Mouse (Mus musculus) activated CD4-positive, CD25-positive, alpha-beta regulatory T cell, adult 4 months (primary cell): Measurements from ENCODE around the gene Tmbim4. TPM values are rescaled to one million over a fixed set of nuclear protein-coding genes. Genes with fewer than 3 reads are reported as not detected.
A peak's percentile ranks its signal among the peaks of the same experiment; 100 is the strongest.

Experiments used
- ATAC-seq: one replicate; pipeline ENCODE4 v1.8.0; 2017
- polyA plus RNA-seq, 2 experiments: library from polyadenylated mRNA; unstranded; fragments of 100-300 nt; shearing (Covaris generic); gene quantifications; one replicate each; pipeline ENCODE4 v1.2.1; 2017

The Tmbim4 gene
- 100 to 1,000 TPM; 120 to 133 TPM for polyA plus RNA-seq

DNA sequence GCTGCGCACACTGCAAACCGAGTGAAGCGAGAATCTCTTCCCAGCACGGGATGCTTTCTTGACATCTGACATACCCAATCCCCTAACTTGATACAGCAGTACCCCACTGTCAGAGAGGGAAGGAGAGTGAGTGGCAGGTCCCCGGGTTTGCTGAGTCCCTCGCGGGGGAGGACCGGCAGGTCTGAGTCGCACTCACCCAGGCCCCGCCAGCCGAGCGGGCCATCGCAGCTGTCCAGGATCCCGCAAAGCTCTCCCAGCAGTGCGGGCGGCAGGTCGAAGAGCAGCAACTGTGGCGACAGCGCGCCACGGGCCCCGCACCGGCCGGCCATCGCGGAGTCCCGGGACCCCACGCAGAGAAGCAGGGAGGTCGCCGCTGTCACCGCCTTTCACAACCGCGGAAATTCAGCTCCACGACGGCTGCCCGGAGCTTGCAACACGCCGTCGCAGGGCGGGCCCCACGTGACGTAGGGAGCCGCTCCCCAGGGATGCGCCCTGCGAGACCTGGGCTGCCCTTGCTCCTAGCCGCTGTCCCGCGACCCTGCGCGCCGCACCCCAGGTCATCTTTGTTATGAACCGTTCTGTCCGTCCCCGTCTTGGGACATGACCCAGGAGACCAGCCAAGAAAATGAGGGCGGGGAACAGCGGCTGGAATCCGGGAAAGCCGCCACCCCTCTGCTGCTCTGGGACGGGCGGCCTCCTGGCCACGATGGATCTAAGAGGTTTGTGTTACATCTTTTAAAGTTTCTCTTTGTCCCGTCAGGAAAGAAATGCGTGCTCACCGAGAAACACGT is at the start of gene Tmbim4:
TSS of gene Tmbim4 (plus strand) at position 460 of the 791 bp plus-strand sequence.
- ATAC-seq = peak; percentile 43

GRCm38 (mm10) chr10:120151672-120152071 is 49.7 kb upstream of the Tmbim4 start:
- no peak for ATAC-seq

- no peak for ATAC-seq
Measured at GRCm38 (mm10) chr10:120153911-120154310, 47.5 kb upstream of the Tmbim4 start.

DNA sequence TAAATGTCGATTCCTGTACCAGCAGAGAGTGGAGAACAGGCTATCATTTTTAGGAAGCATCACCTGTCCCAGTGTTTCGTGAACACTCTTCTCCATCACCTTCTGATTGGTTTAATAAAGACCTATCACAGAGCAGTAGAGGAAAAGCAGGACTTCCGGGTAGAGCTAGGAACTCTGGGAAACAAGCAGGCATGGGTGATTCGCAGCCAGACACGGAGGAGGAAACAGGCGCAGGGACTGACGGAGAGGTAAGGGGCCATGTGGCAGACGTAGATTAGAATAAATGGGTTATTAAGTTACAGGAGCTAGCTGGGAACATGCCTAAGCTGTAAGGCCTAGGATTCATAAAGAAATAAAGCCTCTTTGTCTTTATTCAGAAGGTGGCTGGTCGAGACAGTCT is 40.9 kb upstream of the Tmbim4 start:
- ATAC-seq = no peak

DNA sequence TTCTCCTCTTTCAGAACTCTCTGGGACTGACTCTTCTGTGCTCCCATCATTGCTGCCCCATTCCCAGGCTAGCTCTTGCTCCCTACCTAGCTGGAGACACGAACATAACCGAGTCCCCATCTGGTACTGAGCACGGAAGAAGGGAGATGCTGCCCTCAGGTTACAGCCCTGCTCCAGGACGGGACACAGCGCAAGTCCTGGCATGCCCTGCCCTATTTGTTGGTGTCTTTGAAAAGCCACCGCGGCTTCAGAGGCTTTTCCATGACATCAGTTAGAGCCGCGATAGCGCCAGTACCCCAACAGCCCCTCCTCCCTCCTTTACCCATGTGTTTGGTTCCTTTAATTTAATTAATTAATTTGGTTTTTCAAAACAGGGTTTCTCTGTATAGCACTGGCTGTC is 38.5 kb upstream of the Tmbim4 start:
- no peak for ATAC-seq

- ATAC-seq = no peak
Measured at GRCm38 (mm10) chr10:120163490-120163889, 37.9 kb upstream of the Tmbim4 start.

DNA sequence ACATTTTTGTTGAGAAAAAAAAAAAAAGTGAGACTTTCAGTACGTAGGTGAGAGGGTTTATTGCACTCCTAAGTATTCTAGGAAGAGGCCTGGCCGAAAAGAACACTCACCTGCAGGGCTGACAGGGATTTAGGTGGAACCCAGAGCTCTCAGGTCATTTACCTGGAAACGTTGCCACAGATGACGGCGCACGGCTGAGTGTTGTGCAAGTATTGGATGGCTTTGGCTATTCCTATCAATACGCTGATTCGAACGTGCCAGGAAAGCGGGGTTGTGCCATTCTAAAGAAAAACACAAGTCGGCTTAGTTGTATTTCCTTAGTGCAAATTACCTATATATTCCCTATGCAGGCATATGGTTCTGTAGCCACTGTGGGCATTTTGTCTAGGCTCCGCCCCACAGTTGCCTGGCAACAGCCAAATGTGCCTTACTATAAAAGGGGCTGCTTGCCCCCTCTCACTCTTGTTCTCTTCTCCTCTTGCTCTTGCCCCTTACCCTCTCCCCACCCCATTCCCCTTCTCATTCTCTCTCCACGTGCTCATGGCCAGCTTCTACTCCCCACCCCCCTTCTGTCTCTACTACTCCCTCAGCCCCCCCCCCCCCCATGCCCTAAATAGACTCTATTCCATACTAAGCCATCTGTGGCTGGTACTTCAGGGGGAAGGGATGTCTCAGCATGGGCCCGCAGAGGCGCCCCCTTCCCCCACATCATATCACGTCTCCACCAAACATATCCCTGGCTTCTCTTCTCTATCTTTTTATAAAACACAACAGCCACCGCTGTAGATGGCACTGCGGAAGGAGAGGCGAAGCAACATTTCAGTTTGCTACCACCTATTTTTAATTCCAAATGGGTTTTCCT is 36.2 kb upstream of the Tmbim4 start:
- ATAC-seq = no peak

GRCm38 (mm10) chr10:120165793-120166503 is 35.4 kb upstream of the Tmbim4 start:
- ATAC-seq = no peak

DNA sequence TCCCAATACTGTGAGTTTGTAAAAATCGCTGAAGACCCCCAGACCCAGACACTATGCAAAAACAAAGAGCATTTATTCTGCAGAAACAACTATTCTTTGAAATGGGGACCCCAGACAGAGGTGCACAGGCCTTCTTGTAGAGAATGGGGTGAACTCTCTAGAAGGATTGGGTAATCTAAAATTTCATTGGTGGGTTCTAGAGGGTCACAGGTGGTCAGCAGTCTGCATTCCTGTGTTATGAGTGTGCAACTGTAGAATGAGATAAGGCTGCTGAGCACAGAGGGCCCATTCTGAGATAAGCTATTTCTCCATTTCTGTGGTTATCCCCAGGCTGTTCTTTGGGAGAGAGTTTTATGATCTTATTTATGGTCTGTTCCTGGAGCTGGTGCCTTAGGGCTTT is 33.3 kb upstream of the Tmbim4 start:
- no peak for ATAC-seq

GRCm38 (mm10) chr10:120169064-120169463 is 32.3 kb upstream of the Tmbim4 start:
- no peak for ATAC-seq

GRCm38 (mm10) chr10:120169841-120170240 is 31.5 kb upstream of the Tmbim4 start:
- ATAC-seq = no peak

GRCm38 (mm10) chr10:120170277-120170676 is 31.1 kb upstream of the Tmbim4 start:
- no peak for ATAC-seq

DNA sequence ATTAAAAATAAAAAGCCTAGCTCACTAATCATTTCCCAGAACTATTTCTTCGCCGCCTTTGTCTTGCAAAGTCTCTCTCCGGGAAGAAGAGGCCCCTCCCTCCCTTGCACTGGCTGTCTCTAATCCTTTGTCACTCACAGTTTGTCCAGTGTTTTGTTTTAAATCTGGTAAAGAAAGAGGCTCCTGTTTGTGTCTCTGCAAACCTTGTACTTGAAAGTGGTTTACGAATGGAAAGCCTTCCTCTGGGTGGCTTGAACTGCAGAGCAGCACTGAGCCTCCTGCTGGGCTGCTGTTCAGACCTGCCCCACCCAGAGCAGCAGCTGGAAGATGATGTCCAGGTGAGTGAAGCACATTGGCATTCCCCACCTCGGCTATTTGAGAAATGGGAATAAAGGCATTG is 30.1 kb upstream of the Tmbim4 start:
- ATAC-seq = no peak

GRCm38 (mm10) chr10:120174192-120174705 is 27.1 kb upstream of the Tmbim4 start:
- no peak for ATAC-seq

GRCm38 (mm10) chr10:120182887-120183286 is 18.5 kb upstream of the Tmbim4 start:
- peak; percentile 65 for ATAC-seq

DNA sequence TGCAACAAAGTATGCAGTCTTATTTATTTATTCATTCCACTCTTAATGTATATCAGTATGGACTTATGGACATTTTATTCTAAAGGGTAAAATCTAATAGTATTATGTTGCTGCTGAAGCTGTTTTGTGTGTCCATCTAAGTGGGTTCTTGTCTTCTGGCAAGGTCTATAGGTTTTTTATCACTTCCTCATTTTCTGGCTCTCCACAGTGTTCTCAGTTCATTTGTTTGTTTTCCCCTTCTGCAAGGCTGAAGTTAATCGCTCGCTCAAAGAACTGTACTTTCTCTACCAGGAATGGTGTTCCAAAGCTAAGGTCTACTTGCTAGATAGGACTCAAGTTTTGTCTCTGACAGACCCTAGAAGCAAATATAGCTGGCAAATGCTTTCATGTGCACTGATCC is 18.0 kb upstream of the Tmbim4 start:
- no peak for ATAC-seq

GRCm38 (mm10) chr10:120188513-120188912 is 12.9 kb upstream of the Tmbim4 start:
- ATAC-seq = no peak

GRCm38 (mm10) chr10:120189276-120189675 is 12.1 kb upstream of the Tmbim4 start:
- ATAC-seq = no peak

GRCm38 (mm10) chr10:120189782-120190181 is 11.6 kb upstream of the Tmbim4 start:
- ATAC-seq = no peak

DNA sequence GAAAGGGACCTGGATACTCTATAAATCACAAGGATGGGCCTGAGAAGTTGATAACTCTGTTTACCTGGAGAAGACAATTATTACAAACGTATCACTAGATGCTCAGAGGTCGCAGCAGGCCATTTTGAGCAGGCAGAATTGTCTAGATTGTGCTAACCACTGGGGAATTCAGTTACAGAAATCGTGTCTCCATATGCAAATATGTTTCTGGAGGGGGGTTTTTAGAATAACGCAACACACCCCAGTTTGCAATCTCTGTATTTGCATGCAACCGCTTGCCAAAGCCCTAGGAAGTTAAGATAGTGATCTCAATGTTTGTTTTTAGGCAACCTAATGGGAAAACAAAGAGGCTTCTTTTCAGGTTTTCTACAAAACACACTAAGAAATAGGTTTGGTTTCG is 10.2 kb upstream of the Tmbim4 start:
- no peak for ATAC-seq

DNA sequence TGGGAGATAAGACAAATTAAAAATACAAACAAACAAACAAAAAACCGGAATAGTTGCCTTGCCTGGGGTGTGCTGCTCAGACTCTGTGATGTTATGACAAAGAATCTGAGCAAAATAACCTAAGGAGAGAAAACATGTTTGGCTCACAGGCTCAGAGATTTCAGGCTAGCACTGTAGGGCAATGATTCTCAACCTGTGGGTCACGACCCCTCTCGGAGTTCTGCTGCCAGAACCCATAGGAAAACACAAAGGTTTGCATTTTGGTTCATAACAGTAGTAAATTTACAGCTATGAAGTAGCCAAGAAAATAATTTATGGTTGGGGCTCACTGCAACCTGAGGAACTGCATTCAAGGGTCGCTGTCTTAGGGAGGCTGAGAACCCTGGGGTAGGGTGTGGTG is 9.1 kb upstream of the Tmbim4 start:
- ATAC-seq = no peak

DNA sequence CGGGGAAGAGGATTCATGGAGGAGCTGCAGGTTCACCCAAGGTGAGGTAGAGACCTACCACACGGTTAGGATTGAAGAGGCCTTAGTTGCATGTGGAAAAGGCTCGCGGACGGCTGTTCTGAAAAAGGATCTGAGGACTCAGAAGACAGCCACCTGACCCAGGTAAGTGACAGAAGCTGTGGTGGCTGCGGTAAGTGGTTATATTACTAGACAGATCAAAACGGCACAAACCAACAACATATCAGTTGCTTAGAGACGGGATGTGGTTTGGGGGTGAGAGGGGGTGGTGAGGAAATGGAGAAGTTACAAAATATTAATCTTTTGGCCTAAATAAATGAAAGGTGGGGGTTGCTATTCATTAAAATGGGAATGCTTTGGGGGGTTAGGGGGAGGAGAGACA is 8.1 kb upstream of the Tmbim4 start:
- ATAC-seq = peak; percentile 94
